In genomic region chr10:128051589-128051988, GRCm38 (mm10) we compare ENCODE assay signal across 35 mouse cellular contexts.
"Had no signal": no experiment of that assay in that cellular context is flagged by ENCODE, and none has a peak within 500 bp of the region (broad histone marks: within the 10 kb centered on the region; RNA-seq: fewer than 3 reads in every experiment).

No protein-coding gene starts in this region.

- DNase-seq: heart, postnatal 10 days; heart, postnatal 14 days; heart, postnatal 36 days; heart, postnatal 4 days; kidney, adult 11 months; kidney, adult 18-20 months; kidney, adult 2 months; kidney, adult 8-10 months; kidney, adult 9 months; kidney, postnatal 10 days; kidney, postnatal 14 days; kidney, postnatal 25 days; kidney, postnatal 36 days; kidney, postnatal 4 days; layer of hippocampus, adult 9-11 months; layer of hippocampus, postnatal 36 days had no signal

- H3K4me2 ChIP-seq: heart, embryonic 11.5 days; heart, embryonic 12.5 days; heart, embryonic 13.5 days; heart, embryonic 15.5 days; hindbrain, embryonic 13.5 days; hindbrain, embryonic 14.5 days; hindbrain, embryonic 15.5 days; intestine, embryonic 15.5 days; kidney, embryonic 15.5 days had no signal

- H3K9ac ChIP-seq: heart, embryonic 12.5 days; heart, embryonic 13.5 days; heart, embryonic 15.5 days; hindbrain, embryonic 13.5 days; hindbrain, embryonic 14.5 days; hindbrain, embryonic 15.5 days; intestine, embryonic 15.5 days; kidney, embryonic 15.5 days had no signal

- H3K27ac ChIP-seq: heart, embryonic 10.5 days; heart, embryonic 13.5 days; heart, embryonic 15.5 days; hindbrain, embryonic 10.5 days; hindbrain, embryonic 13.5 days; hindbrain, embryonic 14.5 days; hindbrain, embryonic 15.5 days; hindbrain, postnatal 0 days; intestine, embryonic 15.5 days; kidney, embryonic 15.5 days; kidney, postnatal 0 days; layer of hippocampus, adult 2 months; left cerebral cortex, adult 2 months had no signal

- H3K27me3 ChIP-seq: heart, embryonic 12.5 days; heart, embryonic 13.5 days; heart, embryonic 15.5 days; hindbrain, embryonic 13.5 days; hindbrain, embryonic 15.5 days; intestine, embryonic 15.5 days; kidney, embryonic 15.5 days had no signal

- ATAC-seq: hindbrain, embryonic 16.5 days; hindbrain, postnatal 0 days; inflammation-experienced regulatory T-cells, adult 6 months; intestine, embryonic 15.5 days; intestine, embryonic 16.5 days; intestine, postnatal 0 days had no signal

- H3K9me3 ChIP-seq: heart, embryonic 10.5 days; heart, embryonic 12.5 days; heart, embryonic 13.5 days; heart, embryonic 15.5 days; hindbrain, embryonic 10.5 days; hindbrain, embryonic 13.5 days; hindbrain, embryonic 15.5 days; intestine, embryonic 15.5 days; kidney, embryonic 15.5 days had no signal

- H3K4me3 ChIP-seq: heart, embryonic 10.5 days; heart, embryonic 12.5 days; heart, embryonic 13.5 days; heart, embryonic 15.5 days; hindbrain, embryonic 10.5 days; hindbrain, embryonic 13.5 days; hindbrain, embryonic 15.5 days; intestine, embryonic 15.5 days; kidney, embryonic 15.5 days; layer of hippocampus, adult 2 months; left cerebral cortex, adult 2 months had no signal

- H3K4me1 ChIP-seq: heart, embryonic 10.5 days; heart, embryonic 13.5 days; heart, embryonic 15.5 days; hindbrain, embryonic 10.5 days; hindbrain, embryonic 13.5 days; hindbrain, embryonic 15.5 days; intestine, embryonic 15.5 days; kidney, embryonic 15.5 days had no signal
